Mouse (Mus musculus): ENCODE results near the gene Cd72. TPM values are rescaled to one million over a fixed set of nuclear protein-coding genes. Genes with fewer than 3 reads are reported as not detected.

Gene Cd72
- total RNA-seq, 2 experiments from 2014 or later, result 0.21 TPM; not detected in 1

- peak; percentile 80 for DNase-seq (ENCODE audit: low spot score)
These were observed 48.1 kb downstream of the Cd72 start for GRCm38 (mm10) chr4:43406162-43406971.

GRCm38 (mm10) chr4:43404697-43405096 lies 49.7 kb downstream of the Cd72 start:
- DNase-seq (ENCODE audit: low spot score), result no peak

- peak; percentile 78 for DNase-seq (ENCODE audit: low spot score)
These were observed 52.2 kb downstream of the Cd72 start for GRCm38 (mm10) chr4:43402212-43402611.

- no peak for DNase-seq (ENCODE audit: low spot score)
These were observed 52.9 kb downstream of the Cd72 start for GRCm38 (mm10) chr4:43401486-43401885.

- DNase-seq (ENCODE audit: low spot score), result peak; percentile 48
These were observed 53.5 kb downstream of the Cd72 start for GRCm38 (mm10) chr4:43400976-43401375.

- DNase-seq (ENCODE audit: low spot score), result peak; percentile 80
These were observed 54.9 kb downstream of the Cd72 start for GRCm38 (mm10) chr4:43399391-43400131.

- DNase-seq (ENCODE audit: low spot score), result peak; percentile 73
These were observed 55.5 kb downstream of the Cd72 start for GRCm38 (mm10) chr4:43398829-43399331.

GRCm38 (mm10) chr4:43398014-43398413 lies 56.4 kb downstream of the Cd72 start:
- no peak for DNase-seq (ENCODE audit: low spot score)

Other genes starting within 250 kb of the Cd72 start
- not detected for gene Atp8b5, start 187.5 kb downstream of the Cd72 start, total RNA-seq (2021)
- 10 to 100 TPM; 28.5 to 36.3 TPM for gene Rusc2, start 72.6 kb downstream of the Cd72 start, total RNA-seq (2021)
- not detected for gene Fam166b, start 25.5 kb downstream of the Cd72 start, total RNA-seq (2021)
- 10 to 100 TPM; 56.2 to 60.8 TPM for gene Tesk1, start 12.7 kb downstream of the Cd72 start, total RNA-seq (2021)
- gene Sit1, start 29.1 kb upstream of the Cd72 start, total RNA-seq (2021), result not detected
- gene Ccdc107, start 38.3 kb upstream of the Cd72 start, total RNA-seq (2021), result 10 to 100 TPM; 21.9 to 26.8 TPM
- not detected for gene Arhgef39, start 45.1 kb upstream of the Cd72 start, total RNA-seq (2021)
- gene Car9, start 52.3 kb upstream of the Cd72 start, total RNA-seq (2021), result 1 to 10 TPM; 1.4 to 2.6 TPM
- gene Tpm2, start 69.1 kb upstream of the Cd72 start, total RNA-seq (2021), result 1,000 to 10,000 TPM; 6,886 to 8,782 TPM
- gene Creb3, start 107.7 kb upstream of the Cd72 start, total RNA-seq (2021), result 10 to 100 TPM; 29.9 to 41.5 TPM
- 10 to 100 TPM; 50.6 to 64.8 TPM for gene Tln1, start 108.1 kb upstream of the Cd72 start, total RNA-seq (2021)
- gene Rgp1, start 124.1 kb upstream of the Cd72 start, total RNA-seq (2021), result 10 to 100 TPM; 19.9 to 20.7 TPM
- 1 to 10 TPM; 4.3 to 4.6 TPM for gene Gba2, start 124.2 kb upstream of the Cd72 start, total RNA-seq (2021)
- gene Msmp, start 129.9 kb upstream of the Cd72 start, total RNA-seq (2021), result under 1 TPM in 1 of 2 experiments, not detected in 1; 0.55 TPM
- 10 to 100 TPM; 35.2 to 38.7 TPM for gene Npr2, start 177.3 kb upstream of the Cd72 start, total RNA-seq (2021)
- not detected for gene Spag8, start 199.0 kb upstream of the Cd72 start, total RNA-seq (2021)
- 10 to 100 TPM; 37.4 to 44.9 TPM for gene Hint2, start 201.8 kb upstream of the Cd72 start, total RNA-seq (2021)
- gene Tmem8b, start 214.3 kb upstream of the Cd72 start, total RNA-seq (2021), result 10 to 100 TPM; 10.9 to 12.7 TPM
- gene Fam221b, start 214.5 kb upstream of the Cd72 start, total RNA-seq (2021), result under 1 TPM; 0.09 to 0.16 TPM
- not detected for gene Olfr70, start 246.2 kb upstream of the Cd72 start, total RNA-seq (2021)